Mouse (Mus musculus) CD4-positive helper T cell, adult 2 months (primary cell): ENCODE measurements around the gene Pdxdc1.
A peak's percentile ranks its signal among the peaks of the same experiment; 100 is the strongest.
"Not testable (repeated sequence)": the region's sequence is repeated elsewhere in the genome, so short reads cannot be mapped to it uniquely, and the experiment has no call there.

ENCODE experiments used
- DNase-seq: peaks from one replicate; pipeline ENCODE4 v3.0.0-alpha.2; 2012; ENCODE audit warnings: low read depth, missing footprints, low spot score

Gene Pdxdc1

GRCm38 (mm10) chr16:13883094-13883774, 19.7 kb downstream of the Pdxdc1 start:
- DNase-seq = no peak

GRCm38 (mm10) chr16:13875483-13875882, 27.4 kb downstream of the Pdxdc1 start:
- no peak for DNase-seq

- DNase-seq = no peak
Observed at GRCm38 (mm10) chr16:13867910-13868514, 34.9 kb downstream of the Pdxdc1 start.

- DNase-seq = not testable (repeated sequence)
Observed at GRCm38 (mm10) chr16:13867406-13867805, 35.5 kb downstream of the Pdxdc1 start.

GRCm38 (mm10) chr16:13866616-13867015, 36.3 kb downstream of the Pdxdc1 start:
- no peak for DNase-seq

- no peak for DNase-seq
Observed at GRCm38 (mm10) chr16:13866076-13866475, 36.9 kb downstream of the Pdxdc1 start.

- DNase-seq = no peak
Observed at GRCm38 (mm10) chr16:13853886-13854285, 49.0 kb downstream of the Pdxdc1 start.

- no peak for DNase-seq
Observed at GRCm38 (mm10) chr16:13851446-13851845, 51.5 kb downstream of the Pdxdc1 start.

- DNase-seq = peak; percentile 13
Observed at GRCm38 (mm10) chr16:13848310-13848709, 54.6 kb downstream of the Pdxdc1 start.

GRCm38 (mm10) chr16:13846675-13847074, 56.3 kb downstream of the Pdxdc1 start:
- no peak for DNase-seq

GRCm38 (mm10) chr16:13845031-13845430, 57.9 kb downstream of the Pdxdc1 start:
- peak; percentile 26 for DNase-seq

- DNase-seq = no peak
Observed at GRCm38 (mm10) chr16:13840956-13841355, 62.0 kb downstream of the Pdxdc1 start.

GRCm38 (mm10) chr16:13840056-13840455, 62.9 kb downstream of the Pdxdc1 start:
- no peak for DNase-seq

GRCm38 (mm10) chr16:13834382-13834781, 68.5 kb downstream of the Pdxdc1 start:
- no peak for DNase-seq

- DNase-seq = no peak
Observed at GRCm38 (mm10) chr16:13831606-13832005, 71.3 kb downstream of the Pdxdc1 start.

GRCm38 (mm10) chr16:13830444-13830843, 72.5 kb downstream of the Pdxdc1 start:
- no peak for DNase-seq

GRCm38 (mm10) chr16:13826511-13826910, 76.4 kb downstream of the Pdxdc1 start:
- no peak for DNase-seq

GRCm38 (mm10) chr16:13825781-13826490, 77.0 kb downstream of the Pdxdc1 start:
- DNase-seq = no peak

- no peak for DNase-seq
Observed at GRCm38 (mm10) chr16:13820771-13821170, 82.2 kb downstream of the Pdxdc1 start.

GRCm38 (mm10) chr16:13819806-13820500, 83.0 kb downstream of the Pdxdc1 start:
- DNase-seq = peak; percentile 17

GRCm38 (mm10) chr16:13819394-13819743, 83.6 kb downstream of the Pdxdc1 start:
- DNase-seq = no peak
